Mouse (Mus musculus): Measurements from ENCODE around the gene Olfr513.

- TF ChIP-seq POLR2A (IDR thresholded peaks at IDR 0.05; ENCODE audit: low read depth, low read length) (no peak), CTCF (IDR thresholded peaks at IDR 0.05; ENCODE audit: borderline replicate concordance, insufficient read depth, low read length) (no peak)
Observed at GRCm38 (mm10) chr7:108760411-108760810, 9.6 kb downstream of the Olfr513 start.
